Mouse (Mus musculus) limb, embryonic 14.5 days (tissue): ENCODE data around the gene Dip2c. TPM values are rescaled to one million over a fixed set of nuclear protein-coding genes. Genes with fewer than 3 reads are reported as not detected.

Source experiments
- ATAC-seq: fragments of 200-750 bp; cut with Nextera tagmentation; 2 replicates; pipeline ENCODE4 v1.8.0; 2017; ENCODE audit warnings: low read depth, moderate number of reproducible peaks, moderate TSS enrichment; ENCODE audit not compliant: low FRiP score
- DNase-seq: peaks from one replicate; pipeline ENCODE4 v3.0.0-alpha.2; 2015; ENCODE audit warnings: low spot score
- H3K27ac ChIP-seq: fragments of 300-500 bp; sonication (generic); replicated peaks from 2 replicates; pipeline ENCODE4 v1.5.1; 2014; ENCODE audit warnings: low read depth, mild to moderate bottlenecking, low read length, moderate library complexity, mixed read lengths
- H3K27me3 ChIP-seq: fragments of 300-500 bp; sonication (generic); 2 replicates; pipeline ENCODE4 v1.6.1; 2014; ENCODE audit warnings: low read length, mixed read lengths; ENCODE audit not compliant: control insufficient read depth, insufficient read depth
- H3K36me3 ChIP-seq: fragments of 300-500 bp; sonication (generic); 2 replicates; pipeline ENCODE4 v1.6.1; 2014; ENCODE audit warnings: mild to moderate bottlenecking, low read length, moderate library complexity, mixed read lengths; ENCODE audit not compliant: control insufficient read depth, insufficient read depth
- H3K4me1 ChIP-seq: fragments of 300-500 bp; sonication (generic); 2 replicates; pipeline ENCODE4 v1.6.1; 2014; ENCODE audit warnings: antibody characterized with exemption, low read length, mixed read lengths; ENCODE audit not compliant: control insufficient read depth, insufficient read depth
- H3K4me2 ChIP-seq: fragments of 300-500 bp; sonication (generic); replicated peaks from 2 replicates; pipeline ENCODE4 v1.6.1; 2014; ENCODE audit warnings: low read depth, mild to moderate bottlenecking, low read length, moderate library complexity; ENCODE audit not compliant: severe bottlenecking
- H3K4me3 ChIP-seq: fragments of 300-500 bp; sonication (generic); replicated peaks from 2 replicates; pipeline ENCODE4 v1.5.1; 2014; ENCODE audit warnings: low read length
- H3K9ac ChIP-seq: fragments of 300-500 bp; sonication (generic); 2 replicates; pipeline ENCODE4 v1.6.1; 2014; ENCODE audit warnings: mild to moderate bottlenecking, low read depth, low read length, moderate library complexity; ENCODE audit not compliant: severe bottlenecking
- H3K9me3 ChIP-seq: fragments of 300-500 bp; sonication (generic); 2 replicates; pipeline ENCODE4 v1.6.1; 2016; ENCODE audit warnings: low read length; ENCODE audit not compliant: control insufficient read depth
- POLR2A ChIP-seq: fragments of 200-500 bp; IDR thresholded peaks from 2 replicates; pipeline ENCODE4 v1.8.0; 2012; ENCODE audit warnings: inconsistent platforms, mild to moderate bottlenecking, moderate library complexity, borderline replicate concordance; ENCODE audit not compliant: insufficient read depth, insufficient read length; ENCODE audit errors: extremely low read depth
- WGBS: fragments of 180-500 bp; shearing (Covaris S2); extraction: QIAGEN DNeasy Blood & Tissue Kit; methylation state at CpG from one replicate; pipeline ENCODE4 v1.1.7; 2014; 5-methylcytosine and 5-hydroxymethylcytosine counted together
- polyA plus RNA-seq, 2 experiments: library from polyadenylated mRNA; depleted of rRNA in 1 of 2; stranded (reverse) in 1 of 2; unstranded in 1 of 2; fragments of >200 nt; fragmentation: Nextera tagmentation in 1 of 2; extraction: Ambion mirVana in 1 of 2; gene quantifications; 2 replicates each; pipeline versions ENCODE4 v1.2.1 to v1.2.3; 2012 to 2014

Dip2c gene
- polyA plus RNA-seq, 2 experiments: 11.1 to 11.5 TPM

GRCm38 (mm10) chr13:9457420-9458308 is 181.3 kb downstream of the Dip2c start:
- no peaks in the 10 kb centered on the region for H3K27me3 ChIP-seq
- TF ChIP-seq POLR2A: no peak
- H3K9ac ChIP-seq: no peak overlapping the region
- 85% methylated on average over 8 of the region's 8 CpGs for WGBS
- H3K4me3 ChIP-seq: no peak overlapping the region
- no peaks in the 10 kb centered on the region for H3K9me3 ChIP-seq
- H3K27ac ChIP-seq: no peak overlapping the region
- no peak overlapping the region for H3K4me2 ChIP-seq
- DNase-seq: no peak
- H3K36me3 ChIP-seq: no peaks in the 10 kb centered on the region
- H3K4me1 ChIP-seq: no peaks in the 10 kb centered on the region
- no peak for ATAC-seq

GRCm38 (mm10) chr13:9464457-9464856 is 188.1 kb downstream of the Dip2c start:
- no peak for TF ChIP-seq POLR2A
- WGBS: 92% methylated on average over 3 of the region's 3 CpGs
- DNase-seq (no peak), ATAC-seq (no peak)
- H3K4me3 ChIP-seq: no peak overlapping the region
- H3K9me3 ChIP-seq: no peaks in the 10 kb centered on the region
- H3K4me2 ChIP-seq: no peak overlapping the region
- H3K9ac ChIP-seq: no peak overlapping the region
- no peaks in the 10 kb centered on the region for H3K27me3 ChIP-seq
- H3K36me3 ChIP-seq: no peaks in the 10 kb centered on the region
- H3K4me1 ChIP-seq: no peaks in the 10 kb centered on the region
- H3K27ac ChIP-seq: no peak overlapping the region

GRCm38 (mm10) chr13:9467216-9467615 is 190.9 kb downstream of the Dip2c start:
- no peaks in the 10 kb centered on the region for H3K9me3 ChIP-seq
- H3K36me3 ChIP-seq: no peaks in the 10 kb centered on the region
- peak; percentile 62; the same call in 1 of the 2 replicates for ATAC-seq
- H3K4me2 ChIP-seq: no peak overlapping the region
- WGBS: 26% methylated on average over 1 of the region's 1 CpGs
- no peak overlapping the region for H3K27ac ChIP-seq
- no peaks in the 10 kb centered on the region for H3K27me3 ChIP-seq
- no peak overlapping the region for H3K9ac ChIP-seq
- no peak overlapping the region for H3K4me3 ChIP-seq
- H3K4me1 ChIP-seq: no peaks in the 10 kb centered on the region
- TF ChIP-seq POLR2A: no peak
- peak; percentile 76 for DNase-seq

- TF ChIP-seq POLR2A: no peak
- no peak overlapping the region for H3K4me2 ChIP-seq
- DNase-seq (no peak), ATAC-seq (no peak)
- no peaks in the 10 kb centered on the region for H3K9me3 ChIP-seq
- no peak overlapping the region for H3K27ac ChIP-seq
- H3K27me3 ChIP-seq: no peaks in the 10 kb centered on the region
- H3K4me1 ChIP-seq: peaks cover 4% of the 10 kb centered on the region; the same call in 1 of the 2 replicates
- no peak overlapping the region for H3K4me3 ChIP-seq
- WGBS: 78% methylated on average over 1 of the region's 1 CpGs
- H3K9ac ChIP-seq: no peak overlapping the region
- H3K36me3 ChIP-seq: no peaks in the 10 kb centered on the region
These were observed 197.1 kb downstream of the Dip2c start for GRCm38 (mm10) chr13:9473383-9473782.

GRCm38 (mm10) chr13:9481722-9482121 is 205.4 kb downstream of the Dip2c start:
- peaks cover 2% of the 10 kb centered on the region; the same call in 1 of the 2 replicates for H3K4me1 ChIP-seq
- WGBS: 66% methylated on average over 1 of the region's 1 CpGs
- no peak for DNase-seq
- H3K27ac ChIP-seq: no peak overlapping the region
- no peak overlapping the region for H3K4me3 ChIP-seq
- H3K9me3 ChIP-seq: no peaks in the 10 kb centered on the region
- H3K9ac ChIP-seq: no peak overlapping the region
- no peaks in the 10 kb centered on the region for H3K36me3 ChIP-seq
- no peak overlapping the region for H3K4me2 ChIP-seq
- no peak for ATAC-seq
- no peaks in the 10 kb centered on the region for H3K27me3 ChIP-seq
- no peak for TF ChIP-seq POLR2A
